Mouse (Mus musculus) heart, adult 9 months (tissue): ENCODE results near the gene Olfr55.
"Not testable (repeated sequence)": the region's sequence is repeated elsewhere in the genome, so short reads cannot be mapped to it uniquely, and the experiment has no call there.

Experiments
- DNase-seq, 2 experiments: peaks; one replicate each; pipeline ENCODE4 v3.0.0; 2022; ENCODE audit warnings: low spot score in 2 of 2

The Olfr55 gene

GRCm38 (mm10) chr17:33168147-33168546, at the start of gene Olfr55:
Gene Olfr55 (plus strand): TSS chr17:33168447.
- not testable (repeated sequence) for DNase-seq

GRCm38 (mm10) chr17:33124546-33124945, 43.7 kb upstream of the Olfr55 start:
- no peak for DNase-seq

- no peak for DNase-seq
Measured at GRCm38 (mm10) chr17:33126257-33126656, 42.0 kb upstream of the Olfr55 start.

- no peak for DNase-seq
Measured at GRCm38 (mm10) chr17:33139261-33139820, 28.9 kb upstream of the Olfr55 start, which contains the start of gene Morc2b. Gene Morc2b (minus strand): TSS chr17:33139683.

GRCm38 (mm10) chr17:33191002-33191401, 22.8 kb downstream of the Olfr55 start, which contains the start of gene Olfr239:
Gene Olfr239 (plus strand): TSS chr17:33191302.
- not testable (repeated sequence) for DNase-seq

- no peak for DNase-seq
Measured at GRCm38 (mm10) chr17:33221590-33221989, 53.3 kb downstream of the Olfr55 start, which contains the start of gene Olfr1564. Gene Olfr1564 (minus strand): TSS chr17:33221690.
